Mouse (Mus musculus): ENCODE data around the gene Ahsa2.
"Not testable (repeated sequence)": the region's sequence is repeated elsewhere in the genome, so short reads cannot be mapped to it uniquely, and the experiment has no call there.

Ahsa2 gene

GRCm38 (mm10) chr11:23497718-23498509, at the start of gene Ahsa2:
Gene Ahsa2, minus strand, starts transcription at chr11:23498030.
- peak; percentile 98 for DNase-seq (ENCODE audit: low spot score)

GRCm38 (mm10) chr11:23537446-23537845, 39.6 kb upstream of the Ahsa2 start:
- no peak for DNase-seq (ENCODE audit: low spot score)

GRCm38 (mm10) chr11:23520473-23521205, 22.8 kb upstream of the Ahsa2 start, which contains the start of gene 1700093K21Rik:
Gene 1700093K21Rik, minus strand, starts transcription at chr11:23521155.
- DNase-seq (ENCODE audit: low spot score), result no peak

GRCm38 (mm10) chr11:23518981-23519380, 21.2 kb upstream of the Ahsa2 start:
- DNase-seq (ENCODE audit: low spot score), result no peak

GRCm38 (mm10) chr11:23515315-23515714, 17.5 kb upstream of the Ahsa2 start:
- DNase-seq (ENCODE audit: low spot score), result no peak

- DNase-seq (ENCODE audit: low spot score), result not testable (repeated sequence)
Measured at GRCm38 (mm10) chr11:23514785-23515184, 17.0 kb upstream of the Ahsa2 start.

GRCm38 (mm10) chr11:23504801-23505200, 7.0 kb upstream of the Ahsa2 start:
- DNase-seq (ENCODE audit: low spot score), result not testable (repeated sequence)

- no peak for DNase-seq (ENCODE audit: low spot score)
Measured at GRCm38 (mm10) chr11:23498609-23499008, 779 bp upstream of the Ahsa2 start.

- peak; percentile 66 for DNase-seq (ENCODE audit: low spot score)
Measured at GRCm38 (mm10) chr11:23497335-23497717, 504 bp downstream of the Ahsa2 start.

- no peak for DNase-seq (ENCODE audit: low spot score)
Measured at GRCm38 (mm10) chr11:23496661-23497060, 1.2 kb downstream of the Ahsa2 start.

GRCm38 (mm10) chr11:23495231-23495630, 2.6 kb downstream of the Ahsa2 start:
- no peak for DNase-seq (ENCODE audit: low spot score)

- DNase-seq (ENCODE audit: low spot score), result no peak
Measured at GRCm38 (mm10) chr11:23492048-23492790, 5.6 kb downstream of the Ahsa2 start.

- no peak for DNase-seq (ENCODE audit: low spot score)
Measured at GRCm38 (mm10) chr11:23489955-23490354, 7.9 kb downstream of the Ahsa2 start.

- not testable (repeated sequence) for DNase-seq (ENCODE audit: low spot score)
Measured at GRCm38 (mm10) chr11:23465862-23466261, 32.0 kb downstream of the Ahsa2 start.
